Mouse (Mus musculus): ENCODE data around the gene Coro6. TPM values are rescaled to one million over a fixed set of nuclear protein-coding genes. Genes with fewer than 3 reads are reported as not detected.
A peak's percentile ranks its signal among the peaks of the same experiment; 100 is the strongest.

Coro6 gene
- polyA plus RNA-seq, 1 experiment from 2014 or later = 0.31 TPM

- Histone ChIP-seq H3K4me2 (0 out of 2 replicates have a peak overlapping the region, but pooled peaks have one; percentile 7), H3K9me3 (no peaks in the 10 kb centered on the region), H3K27me3 (no peaks in the 10 kb centered on the region), H3K4me1 (replicated peaks) (peaks cover 70% of the 10 kb centered on the region), H3K36me3 (peaks cover 39% of the 10 kb centered on the region), H3K9ac (peak overlapping the region; percentile 35; the same call in 1 of the 2 replicates), H3K4me3 (no peak overlapping the region), H3K27ac (replicated peaks) (peak overlapping the region; percentile 42)
- no peak for ATAC-seq (ENCODE audit: low read depth)
- 75% methylated on average over 12 of the region's 12 CpGs for WGBS
Observed at GRCm38 (mm10) chr11:77498261-77499139, 36.3 kb downstream of the Coro6 start.

DNA sequence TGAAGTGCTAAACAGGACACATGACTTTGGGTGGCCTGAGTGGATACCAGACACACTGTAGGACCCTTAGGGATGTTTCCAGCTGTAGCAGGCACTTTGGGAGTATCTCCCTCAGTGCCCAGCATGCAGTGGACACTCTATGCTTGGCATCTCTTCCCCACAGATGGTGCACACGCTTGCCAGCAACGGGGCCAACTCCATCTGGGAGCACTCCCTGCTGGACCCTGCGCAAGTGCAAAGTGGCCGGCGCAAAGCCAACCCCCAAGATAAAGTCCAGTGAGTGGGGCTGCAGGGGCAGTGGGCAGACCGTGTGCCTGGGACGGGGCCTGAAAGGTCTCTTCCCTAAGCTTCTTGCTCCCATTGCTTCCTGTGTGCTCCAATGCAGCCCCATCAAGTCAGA is 37.1 kb downstream of the Coro6 start:
- no peak for ATAC-seq (ENCODE audit: low read depth)
- H3K4me3 ChIP-seq = no peak overlapping the region
- no peak overlapping the region for H3K27ac ChIP-seq (replicated peaks)
- no peaks in the 10 kb centered on the region for H3K27me3 ChIP-seq
- peaks cover 64% of the 10 kb centered on the region for H3K4me1 ChIP-seq (replicated peaks)
- H3K4me2 ChIP-seq = no peak overlapping the region
- WGBS = 90% methylated on average over 7 of the region's 7 CpGs
- no peaks in the 10 kb centered on the region for H3K9me3 ChIP-seq
- no peak overlapping the region for H3K9ac ChIP-seq
- peaks cover 47% of the 10 kb centered on the region for H3K36me3 ChIP-seq

DNA sequence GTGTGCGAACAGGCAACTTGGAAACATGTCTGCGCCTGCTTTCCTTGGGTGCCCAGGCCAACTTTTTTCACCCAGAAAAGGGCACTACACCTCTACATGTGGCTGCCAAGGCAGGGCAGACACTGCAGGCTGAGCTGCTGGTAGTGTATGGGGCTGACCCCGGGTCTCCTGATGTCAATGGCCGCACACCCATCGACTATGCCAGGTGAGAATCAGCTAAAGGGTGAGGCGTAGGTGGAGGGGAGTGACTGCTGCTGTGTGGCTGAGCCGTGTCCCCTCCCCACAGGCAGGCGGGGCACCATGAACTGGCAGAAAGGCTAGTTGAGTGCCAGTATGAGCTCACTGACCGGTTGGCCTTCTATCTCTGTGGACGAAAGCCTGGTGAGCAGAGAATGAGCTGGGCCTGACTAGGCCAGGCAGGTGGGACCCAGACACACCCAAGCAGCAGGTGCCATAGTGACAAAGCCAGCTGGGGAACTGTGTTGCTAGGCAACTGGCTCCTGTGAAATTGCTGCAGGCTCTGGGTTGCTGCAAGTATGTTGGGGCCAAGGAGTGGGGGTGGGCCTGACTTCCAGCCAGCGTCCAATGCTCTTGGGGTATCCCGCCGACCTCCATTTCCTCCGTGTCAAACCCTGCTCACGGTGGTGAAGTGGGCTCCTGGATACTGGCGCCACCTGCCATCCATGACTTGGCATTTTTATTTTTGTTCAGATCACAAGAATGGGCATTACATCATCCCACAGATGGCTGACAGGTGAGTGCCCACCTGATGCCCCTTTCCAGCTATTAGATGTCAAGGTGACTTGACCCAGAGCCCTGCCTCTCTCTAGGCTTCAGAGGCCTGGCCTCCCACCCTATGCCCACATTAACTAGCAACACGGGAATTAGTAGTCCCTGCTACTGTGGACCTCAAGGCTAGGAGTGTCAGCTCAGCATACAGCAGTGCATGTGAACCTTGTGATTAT is 38.4 kb downstream of the Coro6 start:
- no peak for ATAC-seq (ENCODE audit: low read depth)
- Histone ChIP-seq H3K4me1 (replicated peaks) (peaks cover 51% of the 10 kb centered on the region), H3K27me3 (no peaks in the 10 kb centered on the region), H3K9ac (0 out of 2 replicates have a peak overlapping the region, but pooled peaks have one; percentile 26), H3K4me2 (no peak overlapping the region), H3K9me3 (no peaks in the 10 kb centered on the region), H3K4me3 (no peak overlapping the region), H3K27ac (replicated peaks) (no peak overlapping the region), H3K36me3 (peaks cover 60% of the 10 kb centered on the region)
- 74% methylated on average over 17 of the region's 17 CpGs for WGBS

GRCm38 (mm10) chr11:77501392-77501791 is 39.2 kb downstream of the Coro6 start:
- no peaks in the 10 kb centered on the region for H3K9me3 ChIP-seq
- peaks cover 46% of the 10 kb centered on the region for H3K4me1 ChIP-seq (replicated peaks)
- H3K27ac ChIP-seq (replicated peaks) = no peak overlapping the region
- H3K36me3 ChIP-seq = peaks cover 68% of the 10 kb centered on the region
- ATAC-seq (ENCODE audit: low read depth) = peak; percentile 28; the same call in 1 of the 2 replicates
- no peak overlapping the region for H3K4me2 ChIP-seq
- H3K9ac ChIP-seq = no peak overlapping the region
- 21% methylated on average over 5 of the region's 5 CpGs for WGBS
- no peaks in the 10 kb centered on the region for H3K27me3 ChIP-seq
- H3K4me3 ChIP-seq = no peak overlapping the region

- ATAC-seq (ENCODE audit: low read depth) = no peak
- H3K4me1 ChIP-seq (replicated peaks) = peaks cover 44% of the 10 kb centered on the region
- no peak overlapping the region for H3K4me3 ChIP-seq
- no peak overlapping the region for H3K9ac ChIP-seq
- H3K27me3 ChIP-seq = no peaks in the 10 kb centered on the region
- H3K4me2 ChIP-seq = no peak overlapping the region
- WGBS = 93% methylated on average over 4 of the region's 4 CpGs
- peaks cover 73% of the 10 kb centered on the region for H3K36me3 ChIP-seq
- no peaks in the 10 kb centered on the region for H3K9me3 ChIP-seq
- no peak overlapping the region for H3K27ac ChIP-seq (replicated peaks)
Observed at GRCm38 (mm10) chr11:77501971-77502370, 39.8 kb downstream of the Coro6 start.

DNA sequence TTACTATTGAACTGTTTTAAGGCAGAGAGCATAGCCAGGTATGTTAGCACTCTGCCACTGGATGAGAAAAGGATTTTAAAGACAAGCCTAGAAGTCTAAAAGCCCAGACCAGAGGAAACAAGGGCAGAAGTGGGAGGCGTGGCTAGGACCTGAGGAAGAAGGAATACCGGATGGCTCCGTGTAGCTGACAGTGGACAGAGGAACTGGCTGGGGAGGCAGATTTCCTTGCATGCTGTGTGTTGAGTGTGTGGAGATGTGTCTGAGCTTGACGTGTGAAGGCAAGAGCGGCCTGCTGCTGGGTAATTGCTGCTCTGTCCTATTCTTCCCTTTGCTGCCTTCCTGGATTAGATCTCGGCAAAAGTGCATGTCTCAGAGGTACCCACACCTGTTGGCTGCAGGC is 40.3 kb downstream of the Coro6 start:
- 92% methylated on average over 6 of the region's 6 CpGs for WGBS
- Histone ChIP-seq H3K27ac (replicated peaks) (no peak overlapping the region), H3K4me3 (no peak overlapping the region), H3K9ac (no peak overlapping the region), H3K4me1 (replicated peaks) (peaks cover 39% of the 10 kb centered on the region), H3K4me2 (no peak overlapping the region), H3K27me3 (no peaks in the 10 kb centered on the region), H3K36me3 (peaks cover 78% of the 10 kb centered on the region), H3K9me3 (no peaks in the 10 kb centered on the region)
- no peak for ATAC-seq (ENCODE audit: low read depth)

DNA sequence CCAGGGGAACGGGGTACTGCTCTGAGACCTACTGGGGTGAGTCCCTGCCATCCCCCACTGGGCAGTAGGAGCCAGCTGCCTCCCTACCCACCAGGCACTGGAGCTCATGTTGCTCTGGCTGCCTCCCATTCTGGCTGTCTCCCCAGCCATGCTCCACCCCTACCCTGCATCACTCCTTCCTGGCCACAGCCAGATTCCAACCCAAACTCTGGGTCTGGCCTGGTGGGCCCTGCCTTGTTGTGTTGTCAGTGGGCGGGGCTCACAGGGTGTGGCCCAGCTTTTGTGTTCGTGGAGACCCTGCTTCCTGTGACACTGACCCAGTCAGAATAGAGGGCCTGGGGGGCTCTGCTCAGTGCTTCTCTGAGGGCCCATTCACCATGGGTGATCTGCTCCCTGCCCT is 41.3 kb downstream of the Coro6 start:
- WGBS = 68% methylated on average over 3 of the region's 3 CpGs
- no peak overlapping the region for H3K27ac ChIP-seq (replicated peaks)
- H3K4me2 ChIP-seq = no peak overlapping the region
- ATAC-seq (ENCODE audit: low read depth) = no peak
- H3K9me3 ChIP-seq = no peaks in the 10 kb centered on the region
- H3K36me3 ChIP-seq = peaks cover 82% of the 10 kb centered on the region
- H3K9ac ChIP-seq = 0 out of 2 replicates have a peak overlapping the region, but pooled peaks have one; percentile 8
- peaks cover 33% of the 10 kb centered on the region for H3K4me1 ChIP-seq (replicated peaks)
- H3K27me3 ChIP-seq = no peaks in the 10 kb centered on the region
- no peak overlapping the region for H3K4me3 ChIP-seq

DNA sequence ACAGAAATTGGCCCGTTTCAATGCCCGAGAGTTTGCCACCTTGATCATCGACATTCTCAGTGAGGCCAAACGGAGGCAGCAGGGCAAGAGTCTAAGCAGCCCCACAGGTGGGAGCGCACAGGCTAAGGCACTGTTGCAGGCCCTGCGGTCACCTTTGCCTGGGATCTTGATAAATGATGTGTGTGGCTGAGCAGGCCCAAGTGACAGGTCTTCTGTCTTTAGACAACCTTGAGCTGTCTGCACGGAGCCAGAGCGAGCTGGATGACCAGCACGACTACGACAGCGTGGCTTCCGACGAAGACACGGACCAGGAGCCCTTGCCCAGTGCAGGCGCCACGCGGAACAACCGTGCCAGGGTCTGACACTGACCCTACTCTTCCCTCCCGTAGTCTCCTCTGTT is 42.2 kb downstream of the Coro6 start:
- H3K9ac ChIP-seq = no peak overlapping the region
- WGBS = 94% methylated on average over 19 of the region's 19 CpGs
- H3K4me1 ChIP-seq (replicated peaks) = peaks cover 29% of the 10 kb centered on the region
- ATAC-seq (ENCODE audit: low read depth) = no peak
- no peak overlapping the region for H3K27ac ChIP-seq (replicated peaks)
- H3K36me3 ChIP-seq = peaks cover 82% of the 10 kb centered on the region
- no peak overlapping the region for H3K4me3 ChIP-seq
- no peaks in the 10 kb centered on the region for H3K9me3 ChIP-seq
- no peaks in the 10 kb centered on the region for H3K27me3 ChIP-seq
- no peak overlapping the region for H3K4me2 ChIP-seq

DNA sequence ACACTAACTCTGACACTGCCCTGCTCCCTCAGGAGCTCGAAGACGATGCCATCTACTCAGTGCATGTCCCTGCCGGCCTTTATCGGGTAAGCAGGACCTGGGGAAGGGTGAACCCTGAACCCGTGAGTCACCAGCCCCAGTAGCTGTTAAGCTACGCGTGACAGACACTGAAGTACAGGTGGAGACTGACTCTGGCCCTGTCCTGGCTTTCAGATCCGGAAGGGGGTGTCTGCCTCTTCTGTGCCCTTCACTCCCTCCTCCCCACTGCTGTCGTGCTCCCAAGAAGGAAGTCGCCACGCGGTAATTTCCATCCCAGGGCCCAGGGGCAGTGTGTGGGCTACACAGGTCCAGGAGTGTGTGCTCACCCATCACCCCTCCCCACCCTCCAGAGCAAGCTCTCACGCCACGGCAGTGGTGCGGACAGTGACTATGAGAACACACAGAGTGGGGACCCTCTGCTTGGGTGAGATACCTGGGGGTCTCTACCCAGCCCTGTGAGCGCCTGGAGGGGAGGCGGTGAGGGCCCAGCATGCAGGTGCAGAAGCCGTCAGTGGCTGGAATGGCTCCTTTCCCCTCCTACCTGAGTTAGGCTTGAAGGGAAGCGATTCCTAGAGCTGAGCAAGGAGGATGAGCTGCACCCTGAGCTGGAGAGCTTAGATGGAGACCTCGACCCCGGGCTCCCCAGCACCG is 43.2 kb downstream of the Coro6 start:
- Histone ChIP-seq H3K27me3 (no peaks in the 10 kb centered on the region), H3K9ac (no peak overlapping the region), H3K4me2 (no peak overlapping the region), H3K4me1 (replicated peaks) (peaks cover 20% of the 10 kb centered on the region), H3K4me3 (no peak overlapping the region), H3K27ac (replicated peaks) (no peak overlapping the region), H3K36me3 (peaks cover 71% of the 10 kb centered on the region), H3K9me3 (no peaks in the 10 kb centered on the region)
- WGBS = 89% methylated on average over 22 of the region's 22 CpGs
- ATAC-seq (ENCODE audit: low read depth) = no peak

DNA sequence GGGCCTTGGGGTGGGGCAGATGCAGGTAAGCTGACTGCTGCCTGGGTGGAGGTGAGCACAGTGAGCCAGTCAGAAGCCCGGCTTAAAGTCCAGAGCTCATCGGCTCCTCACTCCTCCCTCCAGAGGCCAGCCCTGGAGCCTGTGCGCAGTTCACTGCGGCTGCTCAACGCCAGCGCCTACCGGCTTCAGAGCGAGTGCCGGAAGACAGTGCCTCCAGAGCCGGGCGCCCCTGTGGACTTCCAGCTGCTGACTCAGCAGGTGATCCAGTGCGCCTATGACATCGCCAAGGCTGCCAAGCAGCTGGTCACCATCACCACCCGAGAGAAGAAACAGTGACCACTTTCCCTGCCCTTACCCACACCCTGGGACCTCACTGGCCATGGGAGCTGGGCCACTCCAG is 44.1 kb downstream of the Coro6 start:
- Histone ChIP-seq H3K27ac (replicated peaks) (no peak overlapping the region), H3K4me1 (replicated peaks) (peaks cover 11% of the 10 kb centered on the region), H3K9me3 (no peaks in the 10 kb centered on the region), H3K4me3 (no peak overlapping the region), H3K27me3 (no peaks in the 10 kb centered on the region), H3K9ac (0 out of 2 replicates have a peak overlapping the region, but pooled peaks have one; percentile 2), H3K4me2 (no peak overlapping the region), H3K36me3 (peaks cover 63% of the 10 kb centered on the region)
- 85% methylated on average over 14 of the region's 14 CpGs for WGBS
- no peak for ATAC-seq (ENCODE audit: low read depth)

DNA sequence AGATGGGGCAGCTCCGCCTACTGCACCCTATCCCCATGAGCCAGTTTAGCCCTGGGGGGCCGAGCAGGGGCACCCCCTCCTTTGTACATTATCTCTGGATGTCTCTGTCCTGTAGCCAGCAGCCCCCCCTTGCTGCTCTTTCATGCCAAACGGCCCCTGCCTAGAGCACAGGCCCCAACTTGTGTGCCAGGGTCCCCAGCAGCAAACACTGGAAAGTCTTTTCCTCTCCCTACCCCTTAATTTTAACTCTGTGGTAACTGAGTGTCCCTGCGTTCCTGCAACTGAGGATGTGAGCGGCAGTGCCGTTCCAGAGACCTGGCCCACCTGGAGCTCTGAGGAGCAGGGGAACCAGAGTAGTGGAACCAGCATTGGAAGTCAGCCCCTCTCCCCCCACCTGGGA is 44.7 kb downstream of the Coro6 start:
- peaks cover 14% of the 10 kb centered on the region for H3K4me1 ChIP-seq (replicated peaks)
- H3K27ac ChIP-seq (replicated peaks) = no peak overlapping the region
- 0 out of 2 replicates have a peak overlapping the region, but pooled peaks have one; percentile 2 for H3K9ac ChIP-seq
- ATAC-seq (ENCODE audit: low read depth) = no peak
- no peaks in the 10 kb centered on the region for H3K9me3 ChIP-seq
- H3K36me3 ChIP-seq = peaks cover 61% of the 10 kb centered on the region
- H3K27me3 ChIP-seq = no peaks in the 10 kb centered on the region
- no peak overlapping the region for H3K4me3 ChIP-seq
- H3K4me2 ChIP-seq = no peak overlapping the region
- WGBS = 87% methylated on average over 6 of the region's 6 CpGs
